Mouse (Mus musculus): Measurements from ENCODE around the gene Lingo2. TPM values are rescaled to one million over a fixed set of nuclear protein-coding genes. Genes with fewer than 3 reads are reported as not detected.
A peak's percentile ranks its signal among the peaks of the same experiment; 100 is the strongest.

The Lingo2 gene
- total RNA-seq (2021), result under 1 TPM; 0.10 to 0.23 TPM

- peak; percentile 6 for DNase-seq
Observed at GRCm38 (mm10) chr4:36951150-36951954, at the start of gene Lingo2. Gene Lingo2 (minus strand): TSS chr4:36951747.

- no peak for DNase-seq
Observed at GRCm38 (mm10) chr4:36973358-36973757, 21.8 kb upstream of the Lingo2 start.

DNA sequence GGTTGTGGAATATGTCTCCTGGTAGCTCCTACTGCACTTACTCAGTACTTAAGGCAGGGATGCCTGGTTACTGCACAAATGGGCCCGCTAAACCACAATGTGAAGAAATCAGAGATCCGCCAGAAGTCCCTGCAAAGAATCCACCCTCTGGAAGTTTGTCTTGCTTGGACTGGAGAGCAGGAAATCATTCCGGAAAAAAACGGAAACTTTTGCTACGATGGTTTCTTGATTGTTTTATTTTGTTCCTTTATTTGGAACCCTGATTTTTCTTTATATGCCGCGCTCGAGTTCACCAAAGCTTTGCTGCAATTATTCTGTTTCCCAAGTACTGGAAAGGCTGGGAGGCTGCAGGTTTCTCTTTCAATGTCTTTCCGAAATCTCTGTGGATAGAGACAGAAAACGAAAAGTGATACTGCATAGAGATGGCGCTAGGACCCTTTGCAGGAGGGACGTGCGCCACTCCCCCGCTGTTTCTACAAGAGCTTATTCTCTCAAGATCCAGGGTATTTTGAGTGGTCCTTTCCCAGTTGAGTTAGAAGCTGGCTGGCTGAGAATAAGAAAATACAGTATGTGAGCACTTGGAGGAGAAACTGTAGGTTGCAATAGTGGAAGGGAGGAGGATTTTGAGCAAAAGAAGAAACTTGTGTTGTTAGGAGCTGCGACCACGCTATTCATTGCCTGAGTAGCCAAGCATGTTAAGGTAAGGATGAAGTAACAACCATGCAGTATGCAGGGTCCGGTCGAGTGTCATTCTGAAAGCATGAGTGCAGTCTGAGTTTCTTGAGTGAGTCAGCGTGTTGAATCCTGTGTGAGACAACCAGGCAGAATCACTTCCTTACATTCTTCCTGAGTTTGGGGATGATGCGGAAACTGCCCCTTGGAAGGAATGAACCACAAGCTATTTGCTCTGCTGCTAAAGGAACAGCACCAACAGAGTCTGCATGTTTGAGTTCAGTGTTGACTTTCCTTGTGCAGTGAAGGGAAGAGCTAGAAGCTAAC lies 1.2 kb upstream of the Lingo2 start:
- DNase-seq, result no peak

DNA sequence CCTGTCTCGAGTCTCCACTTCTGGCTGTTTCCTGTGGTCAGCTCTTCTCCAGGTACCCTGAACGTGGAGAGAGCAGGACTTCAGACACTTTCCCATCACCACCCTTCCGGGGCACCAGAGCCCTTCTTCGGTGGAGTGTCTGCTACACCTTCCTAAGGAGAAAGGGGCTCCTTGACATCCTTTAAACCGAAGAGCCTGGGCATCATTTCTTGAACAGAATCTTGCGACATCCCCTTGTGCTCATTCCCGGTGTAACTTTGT lies 338 bp upstream of the Lingo2 start:
- no peak for DNase-seq

GRCm38 (mm10) chr4:36950790-36951149 lies 777 bp downstream of the Lingo2 start:
- no peak for DNase-seq

GRCm38 (mm10) chr4:36950021-36950751 lies 1.4 kb downstream of the Lingo2 start:
- peak; percentile 62 for DNase-seq

DNA sequence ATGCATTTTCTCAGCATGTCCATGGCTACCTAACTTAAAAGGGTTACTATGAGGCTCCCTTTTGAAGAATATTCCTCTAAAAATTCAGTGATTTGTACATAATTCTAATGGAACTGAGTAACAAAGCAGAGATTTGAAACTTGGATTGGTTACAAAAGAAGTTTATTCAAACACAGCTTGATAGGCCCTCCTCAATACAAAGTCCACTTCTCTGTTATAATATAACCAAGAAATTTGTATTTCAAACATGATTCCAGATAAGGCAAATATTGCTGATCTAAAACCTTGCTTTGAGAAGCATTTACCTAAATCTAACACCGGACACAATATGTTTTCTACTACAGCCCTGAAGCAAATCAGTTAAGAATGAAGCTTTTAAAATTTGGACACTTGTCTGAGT lies 60.7 kb downstream of the Lingo2 start:
- no peak for DNase-seq

- no peak for DNase-seq
Observed at GRCm38 (mm10) chr4:36890365-36890764, 61.2 kb downstream of the Lingo2 start.

GRCm38 (mm10) chr4:36874781-36875180 lies 76.8 kb downstream of the Lingo2 start:
- DNase-seq, result no peak

DNA sequence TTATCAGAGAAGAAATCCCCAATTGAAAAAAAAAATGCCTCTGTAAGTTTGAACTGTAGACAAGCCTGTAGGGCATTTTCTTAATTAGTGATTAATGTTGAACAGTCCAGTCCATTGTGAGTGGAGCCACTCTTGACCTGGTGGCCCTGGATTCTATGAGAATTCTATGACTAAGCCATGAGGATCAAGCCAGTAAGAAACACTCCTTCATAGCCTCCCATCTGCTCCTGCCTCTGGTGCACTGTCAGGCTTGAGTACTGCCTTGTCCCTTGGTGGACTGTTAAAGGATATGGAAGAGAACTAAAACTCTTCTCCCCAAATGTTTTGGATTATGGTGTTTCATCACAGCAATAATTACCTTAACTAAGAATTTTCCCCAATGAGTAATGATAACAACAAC lies 126.6 kb downstream of the Lingo2 start:
- DNase-seq, result no peak

- DNase-seq, result no peak
Observed at GRCm38 (mm10) chr4:36821914-36822313, 129.6 kb downstream of the Lingo2 start.

- DNase-seq, result no peak
Observed at GRCm38 (mm10) chr4:36775088-36775487, 176.5 kb downstream of the Lingo2 start.

DNA sequence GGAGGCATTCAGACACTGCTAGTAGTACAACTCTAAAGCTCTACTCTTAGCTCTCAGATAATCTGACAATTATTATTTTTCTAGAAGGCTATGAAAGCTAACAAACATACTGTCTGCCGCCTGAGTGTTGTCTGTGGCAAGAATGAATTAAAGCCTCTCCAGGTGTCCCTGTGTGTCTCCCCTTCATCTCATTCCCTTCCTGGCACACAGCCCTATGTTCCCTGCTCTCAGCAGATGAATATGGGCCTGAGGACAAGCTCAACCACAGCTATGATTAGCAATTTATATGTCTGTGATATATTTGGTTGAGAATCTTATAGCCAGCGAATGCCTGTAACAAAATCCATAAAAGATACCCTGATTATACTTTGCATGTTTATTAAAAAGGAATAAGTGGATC lies 220.9 kb downstream of the Lingo2 start:
- no peak for DNase-seq

- DNase-seq, result no peak
Observed at GRCm38 (mm10) chr4:36716411-36716810, 235.1 kb downstream of the Lingo2 start.

GRCm38 (mm10) chr4:36698888-36699287 lies 252.7 kb downstream of the Lingo2 start:
- no peak for DNase-seq

DNA sequence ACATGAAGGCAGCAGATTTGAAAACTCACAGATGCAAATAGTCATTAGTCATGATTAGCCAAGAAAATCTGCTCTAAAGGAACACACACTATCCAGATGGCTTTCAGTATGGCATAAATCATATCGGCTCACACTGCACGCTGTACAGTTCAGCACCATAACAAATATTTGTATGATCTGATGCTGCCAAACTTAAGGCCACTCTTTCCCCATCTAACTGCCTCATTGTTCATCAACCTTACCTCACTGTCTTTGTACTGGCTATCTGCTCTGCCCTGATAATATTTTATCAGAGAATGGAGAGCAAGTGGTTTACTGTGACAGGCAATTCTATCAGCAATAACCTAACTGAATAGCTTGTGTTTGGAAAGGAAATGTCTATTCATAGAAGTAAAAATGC lies 254.7 kb downstream of the Lingo2 start:
- DNase-seq, result no peak

- DNase-seq, result no peak
Observed at GRCm38 (mm10) chr4:36659920-36660319, 291.6 kb downstream of the Lingo2 start.

DNA sequence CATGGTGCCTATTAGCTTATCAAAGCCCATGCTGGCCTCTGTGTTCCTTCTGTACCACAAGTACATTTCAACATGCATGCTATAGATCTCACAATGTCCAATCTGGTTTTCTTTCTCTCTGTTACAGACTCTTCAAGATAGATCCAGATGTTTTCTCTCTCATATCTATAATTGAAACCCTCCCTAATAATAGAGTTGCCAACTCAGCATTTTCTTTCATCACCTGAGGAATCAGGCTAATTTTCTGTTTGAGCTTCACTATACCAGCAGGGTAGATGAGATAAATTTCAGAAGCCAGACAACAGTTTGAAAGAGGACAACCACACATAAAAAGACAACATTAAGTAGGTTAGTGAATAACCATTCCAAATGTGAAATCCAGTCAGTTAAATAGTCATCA lies 303.8 kb downstream of the Lingo2 start:
- no peak for DNase-seq

DNA sequence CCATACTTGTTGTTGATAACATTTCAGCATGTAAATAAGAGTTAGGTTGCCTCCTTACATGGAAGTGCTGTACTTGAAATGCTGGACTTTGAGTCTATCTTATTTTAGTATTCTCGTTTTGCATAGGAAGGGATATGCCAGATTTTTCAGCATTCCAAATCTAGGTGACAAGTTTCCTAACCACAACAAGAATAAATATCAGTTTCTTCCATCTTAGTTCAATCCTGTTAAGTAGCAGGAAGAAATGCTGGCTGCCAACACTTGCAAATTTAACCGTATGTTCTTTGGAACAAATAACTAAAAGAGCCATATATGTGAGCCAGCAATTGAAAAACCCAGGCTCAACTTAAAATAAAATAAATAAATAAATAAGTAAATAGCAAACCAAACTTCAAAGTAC lies 315.9 kb downstream of the Lingo2 start:
- no peak for DNase-seq

GRCm38 (mm10) chr4:36576801-36577200 lies 374.7 kb downstream of the Lingo2 start:
- no peak for DNase-seq

DNA sequence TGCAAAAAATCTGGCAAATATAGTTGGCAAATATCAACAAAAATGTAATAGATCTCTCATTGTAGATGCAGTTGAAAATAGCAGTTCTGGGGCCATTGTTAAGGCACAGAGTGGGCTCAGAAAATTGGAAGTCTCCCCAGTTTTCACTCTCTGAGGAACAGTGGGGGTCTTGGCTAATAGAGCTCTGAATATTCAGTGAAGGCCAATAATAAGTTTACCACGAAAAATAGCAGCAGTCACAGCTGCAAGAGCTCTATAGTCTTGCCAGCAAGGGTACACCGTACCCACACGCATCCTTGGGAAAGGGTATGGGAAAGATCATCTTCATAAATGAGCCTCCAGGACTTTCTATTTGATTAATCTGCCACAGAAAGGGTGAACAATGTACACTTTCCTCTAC lies 375.3 kb downstream of the Lingo2 start:
- no peak for DNase-seq

DNA sequence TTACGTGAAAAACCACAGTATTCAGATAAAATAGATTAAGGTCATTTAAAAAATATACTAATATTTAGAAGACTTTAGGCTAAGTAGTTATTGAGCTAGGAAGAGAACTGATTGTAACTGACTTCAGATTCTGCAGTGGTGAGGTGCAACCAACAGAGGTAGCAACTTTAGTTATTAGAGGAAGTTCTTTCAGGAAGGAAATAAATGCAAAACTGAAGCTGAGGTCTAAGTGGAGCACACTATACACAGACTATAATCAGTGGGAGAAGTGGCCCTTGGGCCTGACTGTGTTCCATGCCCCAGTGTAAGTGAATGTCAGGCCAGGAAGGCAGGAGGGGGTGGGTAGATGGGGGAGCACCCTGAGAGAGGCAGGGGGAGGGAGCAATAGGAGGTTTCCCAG lies 385.0 kb downstream of the Lingo2 start:
- no peak for DNase-seq

- DNase-seq, result no peak
Observed at GRCm38 (mm10) chr4:36560997-36561396, 390.6 kb downstream of the Lingo2 start.

All from heart, postnatal 4 days (tissue).